Comparison of ENCODE assay signal across 8 mouse cellular contexts in genomic region chr2:157457100-157457806, GRCm38 (mm10). TPM values are rescaled to one million over a fixed set of nuclear protein-coding genes. Genes with fewer than 3 reads are reported as not detected.
DNase-seq lines count a peak whose midpoint lies in the region; ATAC-seq lines count a peak whose summit lies in the region.

No protein-coding gene starts in this region.

- peak; percentile 61 for DNase-seq in adipocyte (ENCODE audit: low spot score)
- DNase-seq in embryo, embryonic 10 days (ENCODE audit: low spot score): peak; percentile 93
- peak; percentile 91 for DNase-seq in gastrocnemius, postnatal 10 days
- peak; percentile 93 for DNase-seq in induced T-regulatory cell, adult 2 months (ENCODE audit: low read depth)
- DNase-seq in left cerebral cortex, adult 8-10 months (ENCODE audit: low spot score in 2 of 2): peak; percentile 95 to 96
- DNase-seq in right cerebral cortex, adult 18-20 months: peak; percentile 96
- peak; percentile 93 for DNase-seq in urinary bladder, adult 2 months (ENCODE audit: low spot score)

- ATAC-seq in megakaryocyte, adult 5-6 weeks (ENCODE audit: poor library complexity, severe bottlenecking): peak; percentile 96

RNA-seq across cellular contexts. Expression of gene Src, which starts 39.0 kb away (rescaled TPM):
- 10 to 100 TPM in 1 of 2 experiments, 1 to 10 TPM in 1; 6.8 to 11.2 TPM for total RNA-seq in gastrocnemius, postnatal 10 days (2021)
- total RNA-seq in left cerebral cortex, adult 8-10 months (2022): 100 to 1,000 TPM; 107 to 122 (median 115) TPM
- 0.11 TPM in 1 of 2 replicates, not detected in the other for total RNA-seq in megakaryocyte, adult 5-6 weeks (2015)
- total RNA-seq in megakaryocyte, adult 5-6 weeks (2017): 0.26 TPM in 1 of 2 replicates, not detected in the other
- 63.4 and 72.7 TPM in 2 replicates for polyA plus RNA-seq in urinary bladder, adult 2 months (2012; rRNA removed)

Comparison
In these comparisons a context has a peak if more than half of its experiments do, and no peak if none do; other contexts are left out.
1. Peak in every context shown above with its lines: DNase-seq and ATAC-seq.
2. RNA of gene Src, which starts 39.0 kb away (total RNA-seq): 107 to 122 TPM in left cerebral cortex, adult 8-10 months; 6.8 to 11.2 TPM in gastrocnemius, postnatal 10 days and 0.11 to 0.26 TPM in megakaryocyte, adult 5-6 weeks; every median in the first group is over 4 times any median in the second.